Mouse (Mus musculus) gastrocnemius, adult 2 months (tissue): ENCODE measurements around the gene Padi2. TPM values are rescaled to one million over a fixed set of nuclear protein-coding genes. Genes with fewer than 3 reads are reported as not detected.

Source experiments
- DNase-seq: peaks from one replicate; pipeline ENCODE4 v3.0.0; 2022
- H3K27ac ChIP-seq: fragments of 200-600 bp; 2 replicates; pipeline ENCODE4 v1.8.1; 2022; ENCODE audit warnings: mild to moderate bottlenecking
- H3K4me3 ChIP-seq: fragments of 200-600 bp; 2 replicates; pipeline ENCODE4 v1.8.1; 2022; ENCODE audit warnings: mild to moderate bottlenecking, moderate library complexity
- CTCF ChIP-seq: fragments of 200-600 bp; IDR thresholded peaks from 2 replicates; pipeline ENCODE4 v1.8.1; 2022; ENCODE audit warnings: antibody characterized with exemption, mild to moderate bottlenecking, moderate library complexity
- intact Hi-C: fragments of 180-260 bp; cut with DNase I; formaldehyde crosslinking; loops from one replicate; pipeline ENCODE4 v1.15.1; 2025
- total RNA-seq, 2 experiments: library from RNA; stranded (reverse); gene quantifications; 2 replicates each; pipeline ENCODE4 v1.2.3; 2021

Padi2 gene
- total RNA-seq, 2 experiments from 2014 or later = 77.0 to 273 TPM

DNA sequence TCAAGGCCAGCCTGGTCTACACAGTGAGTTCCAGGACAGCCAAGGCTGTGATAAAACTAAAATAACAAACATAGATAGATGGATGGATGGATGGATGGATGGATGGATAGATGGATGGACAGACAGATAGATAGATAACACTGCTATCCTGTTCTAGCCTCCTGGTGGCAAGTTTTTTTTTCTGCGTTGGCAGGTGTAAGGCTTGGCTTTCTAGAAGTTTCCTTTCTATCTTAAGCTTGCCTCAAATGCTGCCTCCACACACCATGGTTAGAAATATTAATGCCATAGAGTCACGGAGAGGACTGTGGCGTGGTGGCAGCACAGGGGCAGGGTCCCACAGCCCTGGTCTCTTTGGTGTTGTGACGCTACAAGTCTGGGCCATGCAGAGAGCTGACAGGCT, 39.4 kb downstream of the Padi2 start:
- no peak overlapping the region for H3K4me3 ChIP-seq
- intact Hi-C loops = no loop called here
- no peak overlapping the region for H3K27ac ChIP-seq
- no peak for DNase-seq
- TF ChIP-seq CTCF = no peak

DNA sequence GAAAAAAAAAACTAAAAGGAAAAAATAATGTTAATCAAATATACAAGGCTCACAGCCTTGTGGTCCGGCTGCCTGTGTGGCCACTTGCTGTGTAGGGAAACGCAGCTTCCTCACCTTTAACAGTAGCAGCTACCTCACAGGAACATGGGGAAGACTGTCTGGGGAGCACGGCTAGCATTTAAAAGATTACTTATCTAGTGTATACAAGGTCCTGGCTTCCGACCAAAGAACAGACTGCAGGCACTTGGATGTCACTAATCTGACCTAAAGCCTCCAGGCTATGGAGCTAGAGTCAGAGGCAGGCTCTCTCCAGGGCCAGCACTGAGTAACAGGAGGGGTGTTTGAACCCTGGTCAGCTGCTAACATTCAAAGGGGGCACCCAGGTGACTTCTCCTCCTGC, 39.9 kb downstream of the Padi2 start:
- no peak overlapping the region for H3K27ac ChIP-seq
- no peak for TF ChIP-seq CTCF
- DNase-seq = peak; percentile 5
- intact Hi-C loops = no loop called here
- no peak overlapping the region for H3K4me3 ChIP-seq

DNA sequence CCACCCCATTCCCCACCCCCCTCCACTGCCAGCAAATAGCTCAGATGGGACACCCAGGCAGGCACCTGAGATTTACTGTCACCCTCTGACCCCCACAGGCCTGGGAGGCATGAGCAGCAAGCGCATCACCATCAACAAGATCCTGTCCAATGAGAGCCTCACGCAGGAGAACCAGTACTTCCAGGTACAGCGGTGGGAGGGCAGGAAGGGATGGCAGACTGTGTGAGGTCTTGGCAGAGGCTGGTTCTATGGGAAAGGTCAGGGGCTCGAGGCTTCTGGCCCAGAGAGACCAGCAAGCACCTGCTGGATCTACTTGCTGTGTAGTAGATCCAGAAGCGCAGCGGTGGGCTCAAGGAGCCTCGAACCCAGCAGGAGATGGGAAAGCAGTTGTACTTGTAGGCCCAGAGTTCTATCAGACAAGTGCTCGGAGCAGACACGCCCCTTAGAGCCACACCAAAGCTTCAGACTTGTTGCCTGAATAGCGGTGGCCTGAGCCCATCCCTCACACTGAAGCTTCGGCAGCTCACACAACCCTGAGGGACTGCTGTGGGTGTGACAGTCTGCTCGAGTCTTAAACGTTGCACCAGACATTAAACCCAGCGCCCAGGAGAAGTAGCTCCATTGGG, 40.5 kb downstream of the Padi2 start:
- peak; percentile 15 for DNase-seq
- no peak for TF ChIP-seq CTCF
- H3K4me3 ChIP-seq = no peak overlapping the region
- H3K27ac ChIP-seq = no peak overlapping the region
- intact Hi-C loops = no loop called here

DNA sequence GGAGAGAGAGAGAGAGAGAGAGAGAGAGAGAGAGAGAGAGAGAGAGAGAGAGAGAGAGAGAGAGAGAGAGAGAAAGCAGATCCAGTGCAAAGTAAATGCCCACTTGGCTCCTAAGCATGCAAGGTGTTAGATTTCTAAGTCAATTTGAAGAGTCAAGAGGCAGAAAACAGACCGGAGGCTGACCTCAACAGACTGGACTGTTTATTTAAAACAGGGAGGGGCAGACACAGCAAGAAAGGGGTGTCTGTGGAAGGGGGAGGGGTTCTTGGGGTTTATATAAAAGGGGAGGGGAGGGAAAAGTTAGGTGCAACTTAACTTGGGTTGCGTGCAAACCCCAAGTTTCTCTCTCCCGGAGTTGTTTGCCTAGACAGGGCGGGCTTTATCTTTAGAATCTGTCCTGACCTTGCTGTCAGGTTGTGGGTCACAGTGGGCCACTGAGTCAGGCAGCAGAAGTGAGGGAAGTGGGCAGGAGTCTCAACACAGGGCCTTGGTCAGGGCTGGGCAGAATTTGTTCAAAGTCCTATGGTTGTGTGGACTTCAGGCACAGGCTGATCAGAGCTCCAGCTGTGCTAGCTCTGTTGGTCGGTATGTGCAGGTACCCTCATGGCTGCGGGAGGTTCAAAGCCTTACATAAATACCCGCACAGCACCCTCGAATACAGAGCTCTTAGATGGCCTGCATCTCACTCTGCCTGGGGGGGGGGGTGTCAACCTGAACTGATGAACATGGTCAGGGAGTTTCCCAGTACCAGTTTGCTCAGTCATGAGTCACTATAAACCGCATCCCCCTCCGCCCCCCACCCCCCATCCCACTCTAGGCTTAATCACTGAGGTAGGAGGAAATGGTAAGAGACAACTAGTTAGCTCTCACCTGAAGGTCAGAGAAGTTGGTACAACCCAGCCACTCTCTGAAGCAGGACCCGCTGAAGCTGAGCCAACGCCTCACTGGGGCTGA, 41.6 kb downstream of the Padi2 start:
- Histone ChIP-seq H3K27ac (no peak overlapping the region), H3K4me3 (no peak overlapping the region)
- TF ChIP-seq CTCF = no peak
- intact Hi-C loops = no loop called here
- DNase-seq = peak; percentile 6

DNA sequence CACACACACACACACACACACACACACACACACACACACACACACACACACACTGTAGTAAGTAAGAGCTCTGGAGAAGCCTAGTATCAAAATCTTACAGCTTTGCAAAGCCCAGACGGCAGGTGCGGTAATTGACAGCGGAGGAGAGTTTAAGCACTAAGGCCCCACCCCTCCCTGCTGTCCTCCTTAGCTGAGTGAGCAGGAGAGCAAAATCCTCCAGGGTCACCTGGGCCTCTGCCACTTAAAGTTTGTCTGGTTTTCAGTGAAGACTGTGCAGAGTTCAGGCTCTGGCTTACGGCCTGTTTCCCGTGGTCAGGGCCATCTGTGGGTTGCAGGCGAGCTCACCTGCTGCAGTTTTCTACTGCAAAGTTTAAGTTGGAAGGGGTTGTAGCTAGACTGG, 42.3 kb downstream of the Padi2 start:
- TF ChIP-seq CTCF = no peak
- intact Hi-C loops = no loop called here
- peak; percentile 13 for DNase-seq
- Histone ChIP-seq H3K4me3 (no peak overlapping the region), H3K27ac (no peak overlapping the region)

DNA sequence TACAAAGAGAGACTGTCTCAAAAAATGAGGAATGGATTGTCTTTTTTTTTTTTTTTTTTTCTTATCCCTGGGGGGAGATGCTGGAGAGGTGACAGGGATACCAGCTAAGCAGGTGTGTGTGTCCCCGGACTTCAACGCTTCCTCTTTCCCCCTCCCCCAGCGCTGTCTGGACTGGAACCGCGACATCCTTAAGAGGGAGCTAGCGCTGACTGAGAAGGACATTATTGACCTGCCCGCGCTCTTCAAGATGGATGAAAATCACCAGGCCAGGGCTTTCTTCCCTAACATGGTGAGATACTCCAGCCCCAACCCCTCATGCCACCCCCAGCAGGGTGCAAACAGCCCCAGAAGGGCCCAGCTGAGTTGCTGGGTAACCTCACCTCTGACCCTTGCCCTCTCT, 42.9 kb downstream of the Padi2 start:
- no peak for DNase-seq
- H3K27ac ChIP-seq = no peak overlapping the region
- intact Hi-C loops = no loop called here
- H3K4me3 ChIP-seq = no peak overlapping the region
- no peak for TF ChIP-seq CTCF

DNA sequence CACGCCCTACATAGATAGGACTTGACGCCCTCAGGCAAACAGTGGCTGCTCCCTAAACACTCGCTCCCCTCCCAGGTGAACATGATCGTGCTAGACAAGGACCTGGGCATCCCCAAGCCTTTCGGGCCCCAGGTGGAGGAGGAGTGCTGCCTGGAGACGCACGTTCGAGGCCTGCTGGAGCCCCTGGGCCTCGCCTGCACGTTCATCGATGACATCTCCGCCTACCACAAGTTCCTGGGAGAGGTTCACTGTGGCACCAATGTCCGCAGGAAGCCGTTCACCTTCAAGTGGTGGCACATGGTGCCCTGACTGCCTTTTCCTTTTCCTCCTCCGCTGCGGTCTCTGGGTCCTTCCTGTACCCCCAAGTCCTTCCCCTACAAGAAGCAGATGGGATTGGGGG, 43.5 kb downstream of the Padi2 start:
- DNase-seq = peak; percentile 11
- H3K27ac ChIP-seq = no peak overlapping the region
- intact Hi-C loops = no loop called here
- TF ChIP-seq CTCF = no peak
- H3K4me3 ChIP-seq = no peak overlapping the region

DNA sequence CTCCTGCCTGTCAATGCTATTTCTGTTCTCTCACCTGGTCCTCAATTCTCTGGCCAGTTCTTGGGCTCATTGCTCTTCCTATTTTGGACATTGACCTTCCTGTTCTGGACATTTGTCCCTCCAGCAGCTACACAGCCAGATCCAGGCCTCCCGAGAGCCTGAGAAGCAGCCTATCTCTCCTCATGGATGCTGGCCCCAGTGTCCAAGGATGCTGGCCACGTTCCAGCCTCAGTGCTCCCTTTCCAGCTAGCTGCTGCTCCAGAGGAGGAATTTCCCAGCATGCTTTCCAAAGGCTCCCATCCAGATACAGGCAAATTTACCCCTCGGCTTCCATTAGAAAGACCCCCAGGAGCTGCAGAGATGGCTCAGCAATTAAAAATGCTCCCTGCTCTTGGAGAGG, 44.4 kb downstream of the Padi2 start:
- intact Hi-C loops = no loop called here
- DNase-seq = peak; percentile 55
- H3K4me3 ChIP-seq = no peak overlapping the region
- TF ChIP-seq CTCF = no peak
- H3K27ac ChIP-seq = no peak overlapping the region

DNA sequence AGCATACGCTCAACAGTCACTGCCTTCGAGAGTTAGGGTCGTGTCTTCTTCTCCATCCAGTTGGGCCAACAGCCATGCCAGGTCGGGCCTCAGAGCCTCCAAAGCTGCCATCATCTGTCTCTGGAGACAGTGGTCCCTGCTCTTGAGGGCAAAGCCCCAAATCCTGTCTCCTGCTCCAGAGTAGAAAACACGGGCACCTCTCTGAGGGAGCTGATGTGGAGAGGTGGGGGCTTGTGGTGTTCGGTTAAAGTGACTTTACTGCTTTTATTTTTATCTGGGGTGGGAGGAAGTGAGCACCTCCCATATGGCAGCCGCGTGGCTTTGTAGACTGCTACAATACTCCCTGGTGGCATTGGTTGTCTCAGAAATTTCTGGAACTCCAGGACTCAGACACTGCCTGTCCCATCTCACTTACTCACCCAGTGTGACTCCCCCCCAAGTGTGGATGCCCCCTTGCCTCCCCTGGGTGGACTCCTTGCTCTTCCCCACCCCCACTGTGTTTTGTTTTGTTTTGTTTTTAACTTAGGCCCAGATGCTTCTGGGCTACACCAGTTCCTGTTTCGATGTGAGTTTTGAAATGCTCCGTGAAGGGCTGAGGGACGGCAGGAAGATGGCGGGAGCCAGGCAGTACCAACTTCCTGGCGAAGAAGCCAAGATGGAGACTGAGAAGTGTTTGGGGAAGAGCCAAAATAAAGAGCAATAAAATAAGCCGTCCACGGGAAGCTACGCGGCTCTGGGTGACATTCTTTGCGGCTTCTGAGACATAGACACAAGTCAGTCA, 45.9 kb downstream of the Padi2 start:
- no peak overlapping the region for H3K4me3 ChIP-seq
- intact Hi-C loops = no loop called here
- no peak for TF ChIP-seq CTCF
- peak; percentile 4 for DNase-seq
- peak overlapping the region; percentile 31; the same call in 1 of the 2 replicates for H3K27ac ChIP-seq

DNA sequence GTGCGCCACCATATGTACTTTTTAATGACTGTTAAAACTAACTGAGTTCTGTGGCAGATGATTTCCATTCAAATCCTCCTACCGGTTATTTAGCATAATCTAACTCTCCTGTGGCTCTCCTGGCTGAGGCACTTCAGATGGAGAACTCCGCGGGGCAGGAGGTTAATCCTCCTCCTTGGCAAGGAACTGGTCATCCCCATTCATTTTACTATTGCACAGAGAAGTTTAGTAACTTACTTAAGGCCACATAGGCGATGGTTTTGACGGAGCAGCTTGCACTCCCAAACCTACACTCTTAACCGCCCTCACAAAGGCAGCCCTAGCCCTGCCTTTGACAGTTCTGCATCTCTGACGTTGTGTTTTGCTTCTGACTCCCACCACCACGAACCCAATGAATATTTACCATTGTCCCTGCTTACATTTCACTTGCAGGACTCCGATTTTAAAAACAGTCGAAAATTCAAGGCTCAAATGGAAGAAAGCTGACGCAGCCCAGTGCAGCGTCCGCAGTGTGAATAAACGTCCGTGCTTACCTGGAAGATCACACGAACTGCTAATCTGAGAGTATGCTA, 51.1 kb downstream of the Padi2 start:
- H3K4me3 ChIP-seq = peak overlapping the region; percentile 73
- intact Hi-C loops = loop anchor here (2.0 to 5.0 kb wide), 4 partner anchors 28 to 195 kb away; no protein-coding TSS in a partner anchor
- no peak for DNase-seq
- peak overlapping the region; percentile 99 for H3K27ac ChIP-seq
- no peak for TF ChIP-seq CTCF

DNA sequence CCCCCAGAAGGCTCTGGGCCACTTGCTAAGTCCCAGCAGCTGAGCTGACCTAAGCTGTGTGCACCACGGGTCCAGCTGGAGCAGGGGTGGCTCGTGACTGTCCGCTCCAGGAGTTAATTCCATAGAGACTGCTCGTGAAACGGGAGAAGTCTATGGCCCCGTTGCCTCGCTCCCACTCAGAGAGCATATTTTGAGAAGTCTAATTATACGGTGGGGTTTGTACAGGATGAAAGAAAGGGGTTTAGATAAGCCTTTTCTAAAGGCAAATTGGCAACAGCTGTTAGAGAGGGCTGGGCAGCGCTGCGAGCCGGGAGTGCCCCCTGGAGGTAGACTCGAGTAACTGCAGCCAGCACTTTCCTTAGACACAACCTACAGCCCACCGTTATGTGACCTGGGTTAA, 51.6 kb downstream of the Padi2 start:
- H3K4me3 ChIP-seq = peak overlapping the region; percentile 73
- intact Hi-C loops = loop anchor here (2.0 to 5.0 kb wide), 5 partner anchors 29 to 195 kb away; no protein-coding TSS in a partner anchor
- TF ChIP-seq CTCF = no peak; the same call in 1 of the 2 replicates
- peak; percentile 79 for DNase-seq
- H3K27ac ChIP-seq = peak overlapping the region; percentile 99

DNA sequence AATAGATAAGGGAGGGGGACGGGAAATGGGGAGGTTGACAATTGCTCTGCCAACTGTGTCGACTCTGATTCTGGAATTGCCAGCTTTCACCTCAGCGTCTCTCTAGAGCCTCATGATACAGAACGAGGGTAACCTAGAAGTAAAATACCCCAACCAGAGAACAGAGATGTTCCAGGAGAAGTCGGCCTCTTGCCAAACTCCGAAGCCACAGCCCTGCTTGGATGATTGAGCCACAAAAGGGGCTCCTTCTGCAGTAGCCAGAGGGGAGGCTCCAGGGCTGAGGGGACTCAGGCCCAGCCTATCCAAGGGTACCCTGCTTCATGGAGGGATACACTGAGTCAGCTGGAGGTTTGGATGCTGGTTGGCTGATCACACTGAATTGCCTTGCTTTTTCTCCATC, 52.2 kb downstream of the Padi2 start:
- no peak for DNase-seq
- intact Hi-C loops = loop anchor here (2.0 to 5.0 kb wide), 3 partner anchors 56 to 196 kb away; no protein-coding TSS in a partner anchor
- Histone ChIP-seq H3K27ac (peak overlapping the region; percentile 99), H3K4me3 (no peak overlapping the region; the same call in none of the 2 replicates)
- TF ChIP-seq CTCF = no peak
